Mouse (Mus musculus): Measurements from ENCODE around the gene Lag3. TPM values are rescaled to one million over a fixed set of nuclear protein-coding genes. Genes with fewer than 3 reads are reported as not detected.
A peak's percentile ranks its signal among the peaks of the same experiment; 100 is the strongest.
"Not testable (repeated sequence)": the region's sequence is repeated elsewhere in the genome, so short reads cannot be mapped to it uniquely, and the experiment has no call there.

Lag3 gene
- polyA plus RNA-seq, 1 experiment from 2014 or later, result 3.9 TPM

GRCm38 (mm10) chr6:124904991-124905860 lies 6.3 kb downstream of the Lag3 start:
- Histone ChIP-seq H3K4me3 (ENCODE audit: low read depth, low read length) (peak overlapping the region; percentile 28), H3K27me3 (ENCODE audit: control insufficient read depth, insufficient read depth, low read depth, low read length) (no peaks in the 10 kb centered on the region), H3K4me2 (ENCODE audit: low read length) (peak overlapping the region; percentile 55), H3K9ac (ENCODE audit: low read depth, low read length) (peak overlapping the region; percentile 69), H3K27ac (ENCODE audit: low read length) (peak overlapping the region; percentile 92), H3K4me1 (ENCODE audit: control insufficient read depth, insufficient read depth, low read length) (peaks cover 27% of the 10 kb centered on the region), H3K36me3 (ENCODE audit: control insufficient read depth, insufficient read depth, low read length) (no peaks in the 10 kb centered on the region), H3K9me3 (replicated peaks; ENCODE audit: control insufficient read depth, low read length, poor library complexity, severe bottlenecking) (no peaks in the 10 kb centered on the region)
- 27% methylated on average over 14 of the region's 16 CpGs for WGBS
- ATAC-seq, result no peak

GRCm38 (mm10) chr6:124904161-124904981 lies 7.1 kb downstream of the Lag3 start:
- Histone ChIP-seq H3K4me3 (ENCODE audit: low read depth, low read length) (peak overlapping the region; percentile 28), H3K4me1 (ENCODE audit: control insufficient read depth, insufficient read depth, low read length) (peaks cover 19% of the 10 kb centered on the region), H3K27me3 (ENCODE audit: control insufficient read depth, insufficient read depth, low read depth, low read length) (no peaks in the 10 kb centered on the region), H3K4me2 (ENCODE audit: low read length) (peak overlapping the region; percentile 55), H3K9ac (ENCODE audit: low read depth, low read length) (peak overlapping the region; percentile 69), H3K36me3 (ENCODE audit: control insufficient read depth, insufficient read depth, low read length) (no peaks in the 10 kb centered on the region), H3K9me3 (replicated peaks; ENCODE audit: control insufficient read depth, low read length, poor library complexity, severe bottlenecking) (no peaks in the 10 kb centered on the region), H3K27ac (ENCODE audit: low read length) (peak overlapping the region; percentile 92)
- WGBS, result 4% methylated on average over 24 of the region's 24 CpGs
- ATAC-seq, result peak; percentile 81

- H3K4me2 ChIP-seq (ENCODE audit: low read length), result peak overlapping the region; percentile 55
- H3K36me3 ChIP-seq (ENCODE audit: control insufficient read depth, insufficient read depth, low read length), result no peaks in the 10 kb centered on the region
- no peaks in the 10 kb centered on the region for H3K27me3 ChIP-seq (ENCODE audit: control insufficient read depth, insufficient read depth, low read depth, low read length)
- H3K9me3 ChIP-seq (replicated peaks; ENCODE audit: control insufficient read depth, low read length, poor library complexity, severe bottlenecking), result no peaks in the 10 kb centered on the region
- H3K27ac ChIP-seq (ENCODE audit: low read length), result peak overlapping the region; percentile 92
- 0% methylated on average over 23 of the region's 23 CpGs for WGBS
- H3K9ac ChIP-seq (ENCODE audit: low read depth, low read length), result peak overlapping the region; percentile 60
- peaks cover 19% of the 10 kb centered on the region for H3K4me1 ChIP-seq (ENCODE audit: control insufficient read depth, insufficient read depth, low read length)
- peak overlapping the region; percentile 28 for H3K4me3 ChIP-seq (ENCODE audit: low read depth, low read length)
- ATAC-seq, result peak; percentile 87
Observed at GRCm38 (mm10) chr6:124903580-124904151, 7.8 kb downstream of the Lag3 start.

GRCm38 (mm10) chr6:124901851-124902250 lies 9.7 kb downstream of the Lag3 start:
- H3K36me3 ChIP-seq (ENCODE audit: control insufficient read depth, insufficient read depth, low read length), result no peaks in the 10 kb centered on the region
- no peak for ATAC-seq
- H3K4me1 ChIP-seq (ENCODE audit: control insufficient read depth, insufficient read depth, low read length), result peaks cover 19% of the 10 kb centered on the region
- H3K9ac ChIP-seq (ENCODE audit: low read depth, low read length), result no peak overlapping the region; the same call in 1 of the 2 replicates
- H3K4me3 ChIP-seq (ENCODE audit: low read depth, low read length), result no peak overlapping the region
- no peaks in the 10 kb centered on the region for H3K27me3 ChIP-seq (ENCODE audit: control insufficient read depth, insufficient read depth, low read depth, low read length)
- no peak overlapping the region for H3K4me2 ChIP-seq (ENCODE audit: low read length)
- H3K9me3 ChIP-seq (replicated peaks; ENCODE audit: control insufficient read depth, low read length, poor library complexity, severe bottlenecking), result no peaks in the 10 kb centered on the region
- H3K27ac ChIP-seq (ENCODE audit: low read length), result no peak overlapping the region

GRCm38 (mm10) chr6:124900801-124901480 lies 10.6 kb downstream of the Lag3 start:
- Histone ChIP-seq H3K36me3 (ENCODE audit: control insufficient read depth, insufficient read depth, low read length) (no peaks in the 10 kb centered on the region), H3K4me1 (ENCODE audit: control insufficient read depth, insufficient read depth, low read length) (peaks cover 19% of the 10 kb centered on the region), H3K27ac (ENCODE audit: low read length) (no peak overlapping the region), H3K9ac (ENCODE audit: low read depth, low read length) (no peak overlapping the region), H3K4me3 (ENCODE audit: low read depth, low read length) (no peak overlapping the region), H3K9me3 (replicated peaks; ENCODE audit: control insufficient read depth, low read length, poor library complexity, severe bottlenecking) (no peaks in the 10 kb centered on the region), H3K27me3 (ENCODE audit: control insufficient read depth, insufficient read depth, low read depth, low read length) (no peaks in the 10 kb centered on the region), H3K4me2 (ENCODE audit: low read length) (no peak overlapping the region)
- no peak for ATAC-seq
- WGBS, result 45% methylated on average over 10 of the region's 10 CpGs

- Histone ChIP-seq H3K27ac (ENCODE audit: low read length) (no peak overlapping the region), H3K27me3 (ENCODE audit: control insufficient read depth, insufficient read depth, low read depth, low read length) (no peaks in the 10 kb centered on the region), H3K9me3 (replicated peaks; ENCODE audit: control insufficient read depth, low read length, poor library complexity, severe bottlenecking) (no peaks in the 10 kb centered on the region), H3K4me3 (ENCODE audit: low read depth, low read length) (no peak overlapping the region), H3K4me2 (ENCODE audit: low read length) (no peak overlapping the region), H3K36me3 (ENCODE audit: control insufficient read depth, insufficient read depth, low read length) (no peaks in the 10 kb centered on the region), H3K4me1 (ENCODE audit: control insufficient read depth, insufficient read depth, low read length) (peaks cover 15% of the 10 kb centered on the region), H3K9ac (ENCODE audit: low read depth, low read length) (no peak overlapping the region)
- WGBS, result 44% methylated on average over 8 of the region's 8 CpGs
- ATAC-seq, result no peak
Observed at GRCm38 (mm10) chr6:124900056-124900800, 11.3 kb downstream of the Lag3 start.

- ATAC-seq, result no peak
- Histone ChIP-seq H3K36me3 (ENCODE audit: control insufficient read depth, insufficient read depth, low read length) (no peaks in the 10 kb centered on the region), H3K4me3 (ENCODE audit: low read depth, low read length) (no peak overlapping the region), H3K27ac (ENCODE audit: low read length) (no peak overlapping the region), H3K9me3 (replicated peaks; ENCODE audit: control insufficient read depth, low read length, poor library complexity, severe bottlenecking) (no peaks in the 10 kb centered on the region), H3K4me1 (ENCODE audit: control insufficient read depth, insufficient read depth, low read length) (peaks cover 5% of the 10 kb centered on the region; the same call in 1 of the 2 replicates), H3K27me3 (ENCODE audit: control insufficient read depth, insufficient read depth, low read depth, low read length) (no peaks in the 10 kb centered on the region), H3K4me2 (ENCODE audit: low read length) (no peak overlapping the region), H3K9ac (ENCODE audit: low read depth, low read length) (no peak overlapping the region)
- 30% methylated on average over 3 of the region's 3 CpGs for WGBS
Observed at GRCm38 (mm10) chr6:124898359-124898758, 13.1 kb downstream of the Lag3 start.

GRCm38 (mm10) chr6:124894113-124894512 lies 17.4 kb downstream of the Lag3 start:
- 95% methylated on average over 2 of the region's 2 CpGs for WGBS
- H3K4me2 ChIP-seq (ENCODE audit: low read length); H3K36me3 ChIP-seq (ENCODE audit: control insufficient read depth, insufficient read depth, low read length); H3K4me1 ChIP-seq (ENCODE audit: control insufficient read depth, insufficient read depth, low read length); ATAC-seq; H3K27ac ChIP-seq (ENCODE audit: low read length); H3K27me3 ChIP-seq (ENCODE audit: control insufficient read depth, insufficient read depth, low read depth, low read length); H3K4me3 ChIP-seq (ENCODE audit: low read depth, low read length); H3K9me3 ChIP-seq (replicated peaks; ENCODE audit: control insufficient read depth, low read length, poor library complexity, severe bottlenecking); H3K9ac ChIP-seq (ENCODE audit: low read depth, low read length): not testable (repeated sequence)

Data from midbrain, embryonic 16.5 days (tissue).